Mouse (Mus musculus) liver, embryonic 13.5 days (tissue): ENCODE data around the gene Helz. TPM values are rescaled to one million over a fixed set of nuclear protein-coding genes. Genes with fewer than 3 reads are reported as not detected.

ENCODE experiments used
- ATAC-seq: fragments of 200-750 bp; cut with Nextera tagmentation; 2 replicates; pipeline ENCODE4 v1.8.0; 2017; ENCODE audit warnings: low read depth, mild to moderate bottlenecking, moderate number of reproducible peaks, moderate library complexity
- DNase-seq: peaks from one replicate; pipeline ENCODE4 v3.0.0; 2022
- H3K27ac ChIP-seq: fragments of 300-500 bp; sonication (generic); 2 replicates; pipeline ENCODE4 v1.5.1; 2015; ENCODE audit warnings: moderate library complexity, mild to moderate bottlenecking, inconsistent platforms
- H3K27me3 ChIP-seq: fragments of 300-500 bp; sonication (generic); 2 replicates; pipeline ENCODE4 v1.6.1; 2015; ENCODE audit warnings: mild to moderate bottlenecking, inconsistent platforms
- H3K36me3 ChIP-seq: fragments of 300-500 bp; sonication (generic); 2 replicates; pipeline ENCODE4 v1.6.1; 2015; ENCODE audit warnings: mild to moderate bottlenecking, inconsistent platforms
- H3K4me1 ChIP-seq: fragments of 300-500 bp; sonication (generic); replicated peaks from 2 replicates; pipeline ENCODE4 v1.6.1; 2015; ENCODE audit warnings: inconsistent platforms
- H3K4me2 ChIP-seq: fragments of 300-500 bp; sonication (generic); 2 replicates; pipeline ENCODE4 v1.6.1; 2015; ENCODE audit warnings: inconsistent platforms, mild to moderate bottlenecking, moderate library complexity
- H3K4me3 ChIP-seq: fragments of 300-500 bp; sonication (generic); replicated peaks from 2 replicates; pipeline ENCODE4 v1.5.1; 2015; ENCODE audit warnings: mild to moderate bottlenecking, inconsistent platforms
- H3K9ac ChIP-seq: fragments of 300-500 bp; sonication (generic); 2 replicates; pipeline ENCODE4 v1.6.1; 2015; ENCODE audit warnings: mild to moderate bottlenecking, inconsistent platforms
- H3K9me3 ChIP-seq: fragments of 300-500 bp; sonication (generic); replicated peaks from 2 replicates; pipeline ENCODE4 v1.6.1; 2016; ENCODE audit warnings: inconsistent platforms
- WGBS: fragments of 180-500 bp; shearing (Covaris S2); methylation state at CpG from one replicate; pipeline ENCODE4 v1.1.7; 2015; ENCODE audit not compliant: insufficient replicate concordance; 5-methylcytosine and 5-hydroxymethylcytosine counted together
- polyA plus RNA-seq: library from polyadenylated mRNA; unstranded; fragments of >200 nt; fragmentation: Nextera tagmentation; extraction: Ambion mirVana; gene quantifications from 2 replicates; pipeline ENCODE4 v1.2.1, GENCODE M21; 2015

Helz gene
- polyA plus RNA-seq, 1 experiment from 2014 or later = 5.4 TPM

- H3K36me3 ChIP-seq = peaks cover 52% of the 10 kb centered on the region
- DNase-seq = no peak
- 80% methylated on average over 7 of the region's 7 CpGs for WGBS
- peaks cover 5% of the 10 kb centered on the region; the same call in 1 of the 2 replicates for H3K4me1 ChIP-seq
- no peak overlapping the region for H3K9ac ChIP-seq
- H3K9me3 ChIP-seq = no peaks in the 10 kb centered on the region
- no peaks in the 10 kb centered on the region for H3K27me3 ChIP-seq
- H3K4me3 ChIP-seq = no peak overlapping the region
- H3K27ac ChIP-seq = no peak overlapping the region
- ATAC-seq = no peak
- H3K4me2 ChIP-seq = no peak overlapping the region
These were observed 103.7 kb downstream of the Helz start for GRCm38 (mm10) chr11:107651391-107651790.

DNA sequence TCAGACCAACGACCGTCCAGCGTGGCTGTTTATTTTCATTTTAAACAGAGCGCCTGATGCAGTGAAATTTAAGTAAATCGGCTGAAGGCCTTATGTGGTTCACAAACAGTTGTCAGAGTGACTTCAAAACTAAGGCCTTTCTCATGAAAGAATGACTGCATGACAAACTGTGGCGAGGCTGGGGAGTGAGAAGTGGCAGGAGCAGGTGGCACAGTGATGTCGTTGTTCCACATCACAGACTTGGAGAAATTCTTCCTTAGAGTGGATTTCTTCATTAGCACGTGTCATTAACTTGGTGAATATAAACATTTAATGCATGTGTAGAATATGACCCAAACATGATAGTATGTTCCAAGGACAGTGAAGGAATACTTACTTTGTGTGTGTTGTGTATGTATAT is 104.4 kb downstream of the Helz start:
- Histone ChIP-seq H3K9me3 (no peaks in the 10 kb centered on the region), H3K4me3 (no peak overlapping the region), H3K9ac (no peak overlapping the region), H3K36me3 (peaks cover 54% of the 10 kb centered on the region), H3K27ac (no peak overlapping the region), H3K4me1 (peaks cover 4% of the 10 kb centered on the region; the same call in 1 of the 2 replicates), H3K27me3 (no peaks in the 10 kb centered on the region), H3K4me2 (no peak overlapping the region)
- 77% methylated on average over 8 of the region's 8 CpGs for WGBS
- DNase-seq (no peak), ATAC-seq (no peak)

GRCm38 (mm10) chr11:107655538-107655937 is 107.8 kb downstream of the Helz start:
- Histone ChIP-seq H3K9me3 (no peaks in the 10 kb centered on the region), H3K4me1 (no peaks in the 10 kb centered on the region), H3K27ac (no peak overlapping the region), H3K36me3 (peaks cover 35% of the 10 kb centered on the region), H3K9ac (no peak overlapping the region), H3K4me2 (no peak overlapping the region), H3K27me3 (no peaks in the 10 kb centered on the region), H3K4me3 (no peak overlapping the region)
- ATAC-seq (no peak), DNase-seq (no peak)
- WGBS = 79% methylated on average over 4 of the region's 4 CpGs

- Histone ChIP-seq H3K27ac (no peak overlapping the region), H3K27me3 (no peaks in the 10 kb centered on the region), H3K4me3 (no peak overlapping the region), H3K9ac (no peak overlapping the region), H3K9me3 (no peaks in the 10 kb centered on the region), H3K4me2 (no peak overlapping the region), H3K36me3 (peaks cover 43% of the 10 kb centered on the region), H3K4me1 (no peaks in the 10 kb centered on the region)
- ATAC-seq (no peak), DNase-seq (no peak)
- WGBS = 79% methylated on average over 5 of the region's 5 CpGs
These were observed 109.4 kb downstream of the Helz start for GRCm38 (mm10) chr11:107657117-107657516.

DNA sequence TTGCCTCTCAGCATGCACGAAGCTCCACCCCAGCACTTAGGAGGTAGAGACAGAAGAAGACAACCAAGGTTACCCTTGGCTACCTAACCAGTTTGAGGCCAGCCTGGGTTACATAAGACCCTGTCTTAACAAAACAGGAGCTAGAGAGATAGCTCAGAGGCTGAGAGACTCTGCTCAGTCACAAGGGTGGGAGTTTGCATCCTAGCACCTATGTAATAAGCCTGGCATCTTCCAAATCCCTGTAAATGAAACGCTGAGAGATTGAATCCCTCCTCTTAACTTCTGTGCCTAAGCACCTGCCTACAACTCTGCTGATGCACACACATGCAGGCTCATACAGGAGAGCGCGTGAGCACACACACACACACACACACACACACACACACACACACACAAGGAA is 112.7 kb downstream of the Helz start:
- WGBS = 86% methylated on average over 4 of the region's 4 CpGs
- ATAC-seq (no peak), DNase-seq (no peak)
- peaks cover 67% of the 10 kb centered on the region for H3K36me3 ChIP-seq
- H3K27me3 ChIP-seq = no peaks in the 10 kb centered on the region
- no peak overlapping the region for H3K9ac ChIP-seq
- no peak overlapping the region for H3K4me3 ChIP-seq
- H3K4me1 ChIP-seq = no peaks in the 10 kb centered on the region
- no peak overlapping the region for H3K4me2 ChIP-seq
- H3K9me3 ChIP-seq = no peaks in the 10 kb centered on the region
- H3K27ac ChIP-seq = no peak overlapping the region

DNA sequence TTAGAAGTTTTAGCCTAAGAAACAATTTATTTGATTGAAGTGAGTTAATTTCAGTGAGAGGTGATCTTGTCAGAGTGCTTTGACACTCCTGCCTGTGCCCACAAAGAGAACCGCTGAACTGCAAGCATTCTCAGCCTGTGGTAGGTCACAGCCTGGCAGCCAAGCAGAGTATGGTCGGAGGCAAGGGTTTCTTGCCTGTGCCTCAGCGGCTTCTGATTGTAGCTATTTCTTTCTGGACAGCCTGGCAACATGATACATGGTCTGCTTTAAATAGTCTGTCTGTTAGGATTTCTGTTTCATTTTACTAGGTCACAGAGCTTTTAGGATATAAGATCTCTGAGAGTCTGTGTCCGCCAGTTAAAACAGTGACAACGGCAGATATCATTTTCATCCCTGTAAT is 114.9 kb downstream of the Helz start:
- Histone ChIP-seq H3K4me2 (no peak overlapping the region), H3K36me3 (peaks cover 68% of the 10 kb centered on the region), H3K4me1 (no peaks in the 10 kb centered on the region), H3K9me3 (no peaks in the 10 kb centered on the region), H3K4me3 (no peak overlapping the region), H3K27me3 (no peaks in the 10 kb centered on the region), H3K27ac (no peak overlapping the region), H3K9ac (no peak overlapping the region)
- 83% methylated on average over 5 of the region's 5 CpGs for WGBS
- ATAC-seq (no peak), DNase-seq (no peak)

DNA sequence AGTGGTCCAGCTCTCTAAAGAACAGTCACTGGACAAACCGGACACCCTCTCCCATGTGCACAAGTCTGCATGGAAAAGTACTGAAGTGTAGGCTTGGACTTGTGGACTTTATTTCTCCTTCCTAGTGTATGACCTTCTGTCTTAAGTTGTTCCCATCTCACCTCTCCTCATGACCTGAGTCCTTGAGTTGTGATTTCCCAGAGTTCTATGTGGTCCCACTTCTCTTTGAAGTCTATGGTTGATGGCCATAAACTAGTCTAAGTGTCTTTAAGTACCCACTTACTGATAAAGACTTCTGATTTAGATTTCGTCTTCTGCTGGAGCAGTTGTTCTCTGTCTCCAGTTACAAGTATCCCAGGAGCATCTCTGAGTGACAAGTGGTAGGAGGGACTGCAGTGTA is 119.8 kb downstream of the Helz start:
- Histone ChIP-seq H3K4me3 (no peak overlapping the region), H3K27me3 (no peaks in the 10 kb centered on the region), H3K27ac (no peak overlapping the region), H3K4me1 (no peaks in the 10 kb centered on the region), H3K9me3 (no peaks in the 10 kb centered on the region), H3K36me3 (peaks cover 87% of the 10 kb centered on the region), H3K9ac (no peak overlapping the region), H3K4me2 (no peak overlapping the region)
- ATAC-seq (no peak), DNase-seq (no peak)
- WGBS = 76% methylated on average over 2 of the region's 2 CpGs

DNA sequence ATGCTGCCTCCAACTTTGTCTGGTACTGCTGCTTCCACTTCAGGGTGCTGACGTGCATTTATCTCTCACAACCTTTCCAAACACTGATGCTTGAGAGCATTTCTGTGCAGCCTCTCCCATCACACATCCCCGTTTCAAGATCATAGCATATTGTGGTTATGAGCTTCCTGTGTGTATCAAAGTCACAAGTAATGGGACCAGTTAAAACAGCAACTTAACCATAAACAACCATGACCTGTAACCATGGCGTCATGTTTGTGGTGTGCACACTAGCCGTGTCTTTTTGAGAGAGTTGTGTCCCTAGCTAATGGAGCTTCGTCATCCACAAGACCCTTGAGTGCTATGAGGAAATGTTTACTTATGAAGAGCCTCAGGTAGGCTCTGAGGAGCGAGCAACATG is 120.5 kb downstream of the Helz start:
- Histone ChIP-seq H3K9ac (no peak overlapping the region), H3K27me3 (no peaks in the 10 kb centered on the region), H3K36me3 (peaks cover 86% of the 10 kb centered on the region), H3K9me3 (no peaks in the 10 kb centered on the region), H3K27ac (no peak overlapping the region), H3K4me2 (no peak overlapping the region), H3K4me1 (no peaks in the 10 kb centered on the region), H3K4me3 (no peak overlapping the region)
- DNase-seq (no peak), ATAC-seq (no peak)
- WGBS = 74% methylated on average over 6 of the region's 6 CpGs

GRCm38 (mm10) chr11:107668977-107669376 is 121.2 kb downstream of the Helz start:
- no peaks in the 10 kb centered on the region for H3K4me1 ChIP-seq
- H3K9ac ChIP-seq = no peak overlapping the region
- no peaks in the 10 kb centered on the region for H3K27me3 ChIP-seq
- WGBS = 78% methylated on average over 4 of the region's 4 CpGs
- DNase-seq = no peak
- no peak overlapping the region for H3K4me3 ChIP-seq
- no peak for ATAC-seq
- no peak overlapping the region for H3K27ac ChIP-seq
- H3K4me2 ChIP-seq = no peak overlapping the region
- no peaks in the 10 kb centered on the region for H3K9me3 ChIP-seq
- H3K36me3 ChIP-seq = peaks cover 86% of the 10 kb centered on the region

DNA sequence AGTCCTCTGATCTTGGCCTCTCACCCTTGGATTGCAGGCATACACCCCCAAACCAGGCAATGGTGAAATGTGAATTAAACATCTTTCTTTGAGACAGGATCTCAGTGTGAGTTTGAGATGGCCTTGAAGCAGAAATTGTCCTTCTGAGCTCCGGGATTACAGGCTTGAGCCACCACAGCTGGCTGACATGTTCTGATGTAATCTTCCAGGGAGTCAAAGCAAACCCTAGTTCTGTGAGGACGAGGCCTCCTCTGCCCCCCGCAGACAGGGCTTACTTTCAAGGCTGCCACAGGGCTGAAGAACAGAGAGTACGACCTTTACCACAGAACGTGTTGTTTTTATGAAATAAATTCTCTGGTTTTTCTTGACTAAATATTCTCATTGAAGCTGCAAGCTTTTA is 126.3 kb downstream of the Helz start:
- no peak for DNase-seq
- Histone ChIP-seq H3K27me3 (no peaks in the 10 kb centered on the region), H3K36me3 (peaks cover 63% of the 10 kb centered on the region), H3K9ac (no peak overlapping the region), H3K4me1 (no peaks in the 10 kb centered on the region), H3K4me3 (no peak overlapping the region), H3K4me2 (no peak overlapping the region), H3K9me3 (no peaks in the 10 kb centered on the region), H3K27ac (no peak overlapping the region)
- ATAC-seq = no peak
- 73% methylated on average over 5 of the region's 5 CpGs for WGBS

- Histone ChIP-seq H3K4me2 (no peak overlapping the region), H3K4me3 (no peak overlapping the region), H3K36me3 (peaks cover 59% of the 10 kb centered on the region), H3K4me1 (no peaks in the 10 kb centered on the region), H3K27ac (no peak overlapping the region), H3K27me3 (no peaks in the 10 kb centered on the region), H3K9me3 (no peaks in the 10 kb centered on the region), H3K9ac (no peak overlapping the region)
- no peak for DNase-seq
- ATAC-seq = no peak
- 81% methylated on average over 8 of the region's 8 CpGs for WGBS
These were observed 126.9 kb downstream of the Helz start for GRCm38 (mm10) chr11:107674601-107675000.

DNA sequence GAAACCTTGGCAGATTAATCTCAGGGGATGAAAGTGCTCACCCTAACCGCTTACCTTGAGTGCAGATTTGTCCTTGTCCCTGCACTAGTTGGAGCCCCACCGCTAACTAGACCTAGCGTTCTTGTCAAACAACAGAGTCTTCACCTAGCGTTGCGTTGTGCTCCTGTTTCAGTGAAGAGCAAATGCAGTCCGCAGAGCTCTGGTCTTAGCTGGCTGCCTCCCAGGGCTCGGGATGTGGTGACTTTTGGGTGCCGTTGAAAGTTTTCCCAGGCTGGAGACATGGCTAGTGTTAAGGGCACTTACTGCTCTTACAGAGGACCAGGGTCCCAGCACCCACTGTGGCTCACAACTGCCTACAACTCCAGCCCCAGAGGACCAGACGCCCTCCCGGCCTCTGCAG is 127.5 kb downstream of the Helz start:
- H3K4me3 ChIP-seq = no peak overlapping the region
- no peak overlapping the region for H3K27ac ChIP-seq
- no peaks in the 10 kb centered on the region for H3K9me3 ChIP-seq
- no peak overlapping the region for H3K9ac ChIP-seq
- no peak for ATAC-seq
- no peak overlapping the region for H3K4me2 ChIP-seq
- peaks cover 52% of the 10 kb centered on the region for H3K36me3 ChIP-seq
- 83% methylated on average over 10 of the region's 10 CpGs for WGBS
- no peaks in the 10 kb centered on the region for H3K4me1 ChIP-seq
- no peaks in the 10 kb centered on the region for H3K27me3 ChIP-seq
- DNase-seq = no peak
